Mouse (Mus musculus) heart, postnatal 0 days (tissue): ENCODE measurements around the gene Scrn3.

Source experiments
- CTCF ChIP-seq: IDR thresholded peaks from 2 replicates; pipeline ENCODE4 v1.5.1; 2016; ENCODE audit warnings: antibody characterized with exemption, control low read depth, low read depth
- EP300 ChIP-seq: IDR thresholded peaks from 2 replicates; pipeline ENCODE4 v1.6.1; 2016; ENCODE audit warnings: antibody characterized with exemption, low read depth

DNA sequence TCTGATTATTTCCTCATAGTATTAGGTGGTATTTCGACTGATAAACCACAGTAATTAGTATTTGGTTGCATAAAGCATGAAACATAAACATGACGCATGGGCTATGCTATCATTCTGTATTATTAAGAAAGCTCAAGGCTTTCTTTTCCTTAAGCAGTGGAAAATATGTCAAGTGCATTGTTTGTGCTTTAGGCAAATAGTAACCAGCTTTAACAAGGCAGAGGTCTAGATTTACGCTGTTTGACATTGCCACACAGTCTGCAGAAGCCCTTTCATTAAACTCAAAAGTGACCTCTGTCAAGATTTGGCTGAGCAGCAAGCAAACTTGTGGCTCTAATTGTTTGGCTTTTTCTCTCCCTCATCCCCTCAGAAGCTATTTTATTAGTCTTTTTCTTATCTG lies 23.5 kb downstream of the Scrn3 start:
- no peak for TF ChIP-seq CTCF
- TF ChIP-seq EP300, result no peak
